Mouse (Mus musculus): Measurements from ENCODE around the gene Hoxd4. TPM values are rescaled to one million over a fixed set of nuclear protein-coding genes. Genes with fewer than 3 reads are reported as not detected.

The Hoxd4 gene
- polyA plus RNA-seq (2014; fragmentation: Nextera tagmentation; extraction: Ambion mirVana), result 9.2 and 11.2 TPM in 2 replicates

DNA sequence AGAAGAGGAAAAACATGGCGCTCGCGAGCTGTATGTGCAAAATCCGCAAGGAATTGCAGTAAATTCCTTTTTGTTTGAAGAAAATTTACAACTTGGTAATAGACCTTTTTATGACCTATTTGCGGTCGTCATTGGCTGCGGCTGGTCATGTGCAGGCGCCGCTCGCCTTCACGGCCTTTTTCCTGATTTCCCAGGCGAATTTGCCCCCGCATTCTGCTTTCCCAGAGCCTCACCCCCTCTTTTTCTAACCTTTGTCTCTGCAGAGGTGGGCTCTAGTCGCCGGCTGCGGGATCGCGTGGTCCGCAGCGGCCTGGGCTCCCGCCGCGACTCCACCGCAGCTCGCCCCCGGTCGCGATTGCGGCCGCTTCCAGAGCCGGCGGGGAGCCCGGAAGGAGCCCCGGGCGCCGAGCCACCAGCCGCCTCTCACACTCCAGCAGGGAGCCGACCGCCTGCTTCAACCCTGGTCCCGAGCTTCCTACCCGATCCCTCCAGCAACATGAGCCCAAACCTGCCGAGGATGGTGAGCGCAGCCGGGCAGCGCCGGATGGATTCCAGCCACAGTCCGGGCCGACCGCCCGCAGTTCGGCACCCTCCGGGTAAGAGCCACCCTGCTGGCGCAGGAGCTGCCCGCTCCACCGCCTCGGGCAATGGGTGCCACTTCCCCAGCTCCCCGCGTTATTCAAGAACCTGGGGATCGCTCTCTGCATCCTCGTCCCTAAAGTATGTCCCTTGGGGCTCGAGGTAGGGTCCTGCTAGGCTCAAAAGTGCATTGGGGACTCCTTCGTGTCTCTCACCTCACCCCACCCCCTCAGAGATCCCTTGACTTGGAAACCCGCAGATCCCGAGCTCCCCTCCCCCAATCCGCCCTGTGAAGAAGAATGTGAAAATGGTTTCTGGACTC, at the start of gene Hoxd4, which contains the start of gene Hoxd3:
Gene Hoxd4 (plus strand): TSS at position 209 of the 901 bp plus-strand sequence.
Gene Hoxd3 (plus strand): TSS at position 207 of the 901 bp plus-strand sequence.
- WGBS, result under 1% methylated on average over 65 of the region's 65 CpGs
- peak; percentile 68 for ATAC-seq (ENCODE audit: insufficient read depth, low FRiP score, low TSS enrichment)
- Histone ChIP-seq H3K9me3 (ENCODE audit: control insufficient read depth, low read length) (no peaks in the 10 kb centered on the region), H3K27ac (ENCODE audit: low read depth, low read length) (peak within 1 kb of the TSS; percentile 100), H3K36me3 (ENCODE audit: control insufficient read depth, insufficient read depth, low read length) (no peaks in the 10 kb centered on the region), H3K9ac (ENCODE audit: low read length) (peak within 1 kb of the TSS; percentile 100), H3K4me3 (ENCODE audit: low read depth, low read length) (peak within 1 kb of the TSS; percentile 98), H3K27me3 (ENCODE audit: control insufficient read depth, insufficient read depth, low read length) (peaks cover 7% of the 10 kb centered on the region; the same call in 1 of the 2 replicates), H3K4me2 (ENCODE audit: low read depth) (peak within 1 kb of the TSS; percentile 75), H3K4me1 (ENCODE audit: control insufficient read depth, insufficient read depth, low read length) (peaks cover 28% of the 10 kb centered on the region)
- peak; percentile 77 for DNase-seq (ENCODE audit: low spot score)

DNA sequence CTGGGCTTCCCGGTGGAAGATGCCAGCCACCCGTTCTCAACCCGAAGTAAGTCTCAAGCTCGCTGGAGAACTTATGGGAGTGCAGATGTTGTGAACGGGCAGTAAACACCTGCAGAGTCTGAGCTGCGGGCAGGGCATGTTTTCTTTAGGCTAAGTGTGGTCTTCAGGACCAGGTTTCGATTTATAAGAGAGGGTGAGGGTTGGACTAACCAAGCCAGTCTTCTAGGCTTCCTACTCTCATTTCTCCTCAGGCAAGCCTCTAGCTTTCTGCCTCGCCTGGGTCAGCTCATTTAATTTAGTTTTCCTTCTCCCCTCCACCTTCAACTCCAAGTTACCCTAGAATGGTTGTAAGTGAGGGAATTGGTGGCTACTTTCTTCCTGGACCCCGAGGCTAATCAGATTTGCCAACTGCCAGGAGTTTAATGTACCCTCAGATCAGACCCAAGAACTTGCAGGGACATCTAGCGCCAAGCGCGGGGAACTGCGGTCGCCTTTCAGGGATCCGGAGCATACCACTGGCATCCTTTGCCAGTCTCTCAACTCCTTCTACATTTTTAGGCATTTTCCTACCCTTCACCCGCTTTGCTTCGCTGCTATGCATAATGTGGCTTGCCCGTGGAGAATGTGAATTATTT, 48.3 kb upstream of the Hoxd4 start:
- Histone ChIP-seq H3K4me3 (ENCODE audit: low read depth, low read length) (no peak overlapping the region), H3K9me3 (ENCODE audit: control insufficient read depth, low read length) (no peaks in the 10 kb centered on the region), H3K27me3 (ENCODE audit: control insufficient read depth, insufficient read depth, low read length) (peaks cover 97% of the 10 kb centered on the region), H3K4me2 (ENCODE audit: low read depth) (no peak overlapping the region), H3K27ac (ENCODE audit: low read depth, low read length) (no peak overlapping the region), H3K36me3 (ENCODE audit: control insufficient read depth, insufficient read depth, low read length) (no peaks in the 10 kb centered on the region), H3K4me1 (ENCODE audit: control insufficient read depth, insufficient read depth, low read length) (no peaks in the 10 kb centered on the region), H3K9ac (ENCODE audit: low read length) (no peak overlapping the region)
- DNase-seq (ENCODE audit: low spot score) (peak; percentile 74), ATAC-seq (ENCODE audit: insufficient read depth, low FRiP score, low TSS enrichment) (no peak)
- 2% methylated on average over 18 of the region's 18 CpGs for WGBS

DNA sequence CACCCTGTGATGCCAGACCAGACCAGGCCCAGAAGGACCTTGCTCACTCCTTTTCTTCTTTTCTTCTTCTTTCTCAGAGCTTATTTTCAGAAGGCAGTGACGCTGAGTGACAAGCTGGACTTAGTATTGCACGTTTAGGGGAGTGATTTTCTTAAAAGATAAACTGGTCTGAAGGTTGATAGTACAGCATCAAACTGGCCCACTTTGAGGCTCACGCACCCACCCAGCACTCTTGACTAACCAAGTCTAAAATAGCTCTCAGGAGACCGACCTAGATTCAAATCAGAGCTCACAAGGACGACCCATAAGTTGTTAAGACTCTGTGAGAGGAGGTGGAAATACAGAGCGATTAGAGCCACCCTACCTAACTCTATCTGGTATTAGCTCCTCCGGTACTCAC, 45.3 kb upstream of the Hoxd4 start:
- no peaks in the 10 kb centered on the region for H3K36me3 ChIP-seq (ENCODE audit: control insufficient read depth, insufficient read depth, low read length)
- peaks cover 96% of the 10 kb centered on the region for H3K27me3 ChIP-seq (ENCODE audit: control insufficient read depth, insufficient read depth, low read length)
- ATAC-seq (ENCODE audit: insufficient read depth, low FRiP score, low TSS enrichment) (no peak), DNase-seq (ENCODE audit: low spot score) (peak; percentile 35)
- H3K4me3 ChIP-seq (ENCODE audit: low read depth, low read length), result no peak overlapping the region
- H3K27ac ChIP-seq (ENCODE audit: low read depth, low read length), result no peak overlapping the region
- H3K9ac ChIP-seq (ENCODE audit: low read length), result no peak overlapping the region
- no peaks in the 10 kb centered on the region for H3K4me1 ChIP-seq (ENCODE audit: control insufficient read depth, insufficient read depth, low read length)
- H3K9me3 ChIP-seq (ENCODE audit: control insufficient read depth, low read length), result no peaks in the 10 kb centered on the region
- no peak overlapping the region for H3K4me2 ChIP-seq (ENCODE audit: low read depth)
- 2% methylated on average over 7 of the region's 7 CpGs for WGBS

DNA sequence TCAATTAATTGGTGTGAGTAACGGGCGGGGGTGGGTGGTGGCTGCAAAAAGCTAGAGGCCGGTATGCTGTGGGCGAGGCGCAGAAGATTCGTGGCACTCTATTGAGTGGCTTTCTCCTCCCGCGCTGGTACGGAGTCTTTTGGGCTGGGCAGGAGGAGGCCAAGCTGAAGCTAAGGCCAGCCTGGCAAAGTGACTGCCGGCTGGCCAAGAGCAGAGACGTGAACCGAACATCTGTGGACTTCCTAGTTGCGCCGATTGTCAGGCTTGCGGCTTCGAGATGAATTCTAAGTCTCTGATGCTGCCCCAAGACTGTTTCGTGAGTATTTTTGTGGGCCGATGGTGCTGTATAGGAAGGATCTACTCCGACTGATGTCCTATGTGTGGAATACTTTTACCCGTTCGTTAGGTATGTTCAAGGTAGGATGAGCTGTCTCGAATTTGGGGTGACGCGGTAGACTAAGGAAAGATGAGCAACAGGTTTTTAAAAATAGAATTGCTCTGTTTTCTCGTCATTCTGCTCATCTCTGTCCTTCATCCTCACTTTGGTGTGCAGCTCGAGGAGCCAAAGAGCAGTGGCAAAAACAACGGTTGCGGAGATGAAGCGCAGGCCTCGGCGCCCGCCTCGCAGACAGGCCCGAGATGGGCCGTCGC, 44.4 kb upstream of the Hoxd4 start:
- DNase-seq (ENCODE audit: low spot score), result peak; percentile 53

GRCm38 (mm10) chr2:74667842-74668357, 43.8 kb upstream of the Hoxd4 start, which contains the start of gene Hoxd13:
Gene Hoxd13, plus strand, starts transcription at chr2:74668310.
- 0% methylated on average over 22 of the region's 51 CpGs for WGBS

More for the DNA sequence above, 44.4 kb upstream of the Hoxd4 start:
- peak; percentile 9; the same call in 1 of the 2 replicates for ATAC-seq (ENCODE audit: insufficient read depth, low FRiP score, low TSS enrichment)
- no peaks in the 10 kb centered on the region for H3K36me3 ChIP-seq (ENCODE audit: control insufficient read depth, insufficient read depth, low read length)
- peaks cover 96% of the 10 kb centered on the region for H3K27me3 ChIP-seq (ENCODE audit: control insufficient read depth, insufficient read depth, low read length)
- no peaks in the 10 kb centered on the region for H3K4me1 ChIP-seq (ENCODE audit: control insufficient read depth, insufficient read depth, low read length)
- no peak overlapping the region for H3K27ac ChIP-seq (ENCODE audit: low read depth, low read length)
- under 1% methylated on average over 36 of the region's 36 CpGs for WGBS
- no peak overlapping the region for H3K9ac ChIP-seq (ENCODE audit: low read length)
- peak overlapping the region; percentile 33; the same call in 1 of the 2 replicates for H3K4me3 ChIP-seq (ENCODE audit: low read depth, low read length)
- H3K4me2 ChIP-seq (ENCODE audit: low read depth), result peak overlapping the region; percentile 66; the same call in 1 of the 2 replicates
- no peaks in the 10 kb centered on the region for H3K9me3 ChIP-seq (ENCODE audit: control insufficient read depth, low read length)

GRCm38 (mm10) chr2:74668370-74669229, 43.1 kb upstream of the Hoxd4 start:
- peak; percentile 16; the same call in 1 of the 2 replicates for ATAC-seq (ENCODE audit: insufficient read depth, low FRiP score, low TSS enrichment)
- Histone ChIP-seq H3K27ac (ENCODE audit: low read depth, low read length) (no peak overlapping the region), H3K36me3 (ENCODE audit: control insufficient read depth, insufficient read depth, low read length) (no peaks in the 10 kb centered on the region), H3K9me3 (ENCODE audit: control insufficient read depth, low read length) (no peaks in the 10 kb centered on the region), H3K4me3 (ENCODE audit: low read depth, low read length) (peak overlapping the region; percentile 33), H3K9ac (ENCODE audit: low read length) (peak overlapping the region; percentile 5; the same call in 1 of the 2 replicates), H3K4me2 (ENCODE audit: low read depth) (peak overlapping the region; percentile 66), H3K4me1 (ENCODE audit: control insufficient read depth, insufficient read depth, low read length) (0 out of 2 replicates have a peak, but pooled peaks cover 4% of the 10 kb centered on the region), H3K27me3 (ENCODE audit: control insufficient read depth, insufficient read depth, low read length) (peaks cover 96% of the 10 kb centered on the region)
- WGBS, result under 1% methylated on average over 62 of the region's 74 CpGs
- peak; percentile 73 for DNase-seq (ENCODE audit: low spot score)

More at GRCm38 (mm10) chr2:74667842-74668357, 43.8 kb upstream of the Hoxd4 start, which contains the start of gene Hoxd13:
- Histone ChIP-seq H3K4me3 (ENCODE audit: low read depth, low read length) (peak within 1 kb of the TSS; percentile 33), H3K4me1 (ENCODE audit: control insufficient read depth, insufficient read depth, low read length) (0 out of 2 replicates have a peak, but pooled peaks cover 4% of the 10 kb centered on the region), H3K27me3 (ENCODE audit: control insufficient read depth, insufficient read depth, low read length) (peaks cover 96% of the 10 kb centered on the region), H3K9ac (ENCODE audit: low read length) (peak within 1 kb of the TSS; percentile 5; the same call in 1 of the 2 replicates), H3K9me3 (ENCODE audit: control insufficient read depth, low read length) (no peaks in the 10 kb centered on the region), H3K4me2 (ENCODE audit: low read depth) (peak within 1 kb of the TSS; percentile 66), H3K27ac (ENCODE audit: low read depth, low read length) (no peak within 1 kb of the TSS), H3K36me3 (ENCODE audit: control insufficient read depth, insufficient read depth, low read length) (no peaks in the 10 kb centered on the region)
- peak; percentile 67; the same call in 1 of the 2 replicates for ATAC-seq (ENCODE audit: insufficient read depth, low FRiP score, low TSS enrichment)
- no peak for DNase-seq (ENCODE audit: low spot score)

- Histone ChIP-seq H3K4me3 (ENCODE audit: low read depth, low read length) (no peak overlapping the region), H3K9ac (ENCODE audit: low read length) (no peak overlapping the region), H3K9me3 (ENCODE audit: control insufficient read depth, low read length) (no peaks in the 10 kb centered on the region), H3K4me2 (ENCODE audit: low read depth) (peak overlapping the region; percentile 7; the same call in 1 of the 2 replicates), H3K36me3 (ENCODE audit: control insufficient read depth, insufficient read depth, low read length) (no peaks in the 10 kb centered on the region), H3K27me3 (ENCODE audit: control insufficient read depth, insufficient read depth, low read length) (peaks cover 96% of the 10 kb centered on the region), H3K4me1 (ENCODE audit: control insufficient read depth, insufficient read depth, low read length) (0 out of 2 replicates have a peak, but pooled peaks cover 4% of the 10 kb centered on the region), H3K27ac (ENCODE audit: low read depth, low read length) (no peak overlapping the region)
- no peak for ATAC-seq (ENCODE audit: insufficient read depth, low FRiP score, low TSS enrichment)
- DNase-seq (ENCODE audit: low spot score), result peak; percentile 27
- WGBS, result 0% methylated on average over 3 of the region's 3 CpGs
Observed at GRCm38 (mm10) chr2:74669230-74669578, 42.5 kb upstream of the Hoxd4 start.

Measured in neural tube, embryonic 11.5 days (tissue).